Mouse (Mus musculus) skeletal muscle tissue, adult 2 months (tissue): ENCODE data around the gene Trim63.
A peak's percentile ranks its signal among the peaks of the same experiment; 100 is the strongest.

Experiments used
- DNase-seq: peaks from one replicate; pipeline ENCODE4 v3.0.0-alpha.2; 2012; ENCODE audit warnings: low read depth, low spot score

Gene Trim63

DNA sequence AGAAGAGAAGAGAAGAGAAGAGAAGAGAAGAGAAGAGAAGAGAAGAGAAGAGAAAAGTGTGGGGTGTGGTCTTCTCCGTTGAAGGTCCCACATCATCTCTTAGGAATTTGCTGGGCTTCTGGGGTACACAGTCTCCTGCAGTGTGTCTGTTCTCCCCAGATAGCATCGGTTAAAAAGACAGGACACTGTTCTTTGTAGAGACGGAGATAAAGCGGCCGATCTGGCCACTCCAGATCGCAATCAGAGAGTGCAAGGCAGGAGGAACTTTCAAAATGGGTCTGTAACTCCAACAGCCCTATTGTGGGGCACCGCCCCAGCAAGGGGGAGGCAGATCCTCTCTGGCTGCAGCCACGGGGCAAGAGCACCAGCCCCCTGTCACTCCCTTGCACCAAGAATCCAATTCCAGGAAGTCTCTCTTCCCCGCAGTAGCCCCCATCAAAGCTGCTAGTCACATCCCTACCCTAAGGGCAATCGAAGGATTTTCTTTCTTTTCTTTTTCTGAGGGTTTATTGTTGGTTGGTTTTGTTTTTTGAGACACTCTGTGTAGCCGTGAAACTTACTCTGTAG is 27.4 kb downstream of the Trim63 start:
- no peak for DNase-seq

DNA sequence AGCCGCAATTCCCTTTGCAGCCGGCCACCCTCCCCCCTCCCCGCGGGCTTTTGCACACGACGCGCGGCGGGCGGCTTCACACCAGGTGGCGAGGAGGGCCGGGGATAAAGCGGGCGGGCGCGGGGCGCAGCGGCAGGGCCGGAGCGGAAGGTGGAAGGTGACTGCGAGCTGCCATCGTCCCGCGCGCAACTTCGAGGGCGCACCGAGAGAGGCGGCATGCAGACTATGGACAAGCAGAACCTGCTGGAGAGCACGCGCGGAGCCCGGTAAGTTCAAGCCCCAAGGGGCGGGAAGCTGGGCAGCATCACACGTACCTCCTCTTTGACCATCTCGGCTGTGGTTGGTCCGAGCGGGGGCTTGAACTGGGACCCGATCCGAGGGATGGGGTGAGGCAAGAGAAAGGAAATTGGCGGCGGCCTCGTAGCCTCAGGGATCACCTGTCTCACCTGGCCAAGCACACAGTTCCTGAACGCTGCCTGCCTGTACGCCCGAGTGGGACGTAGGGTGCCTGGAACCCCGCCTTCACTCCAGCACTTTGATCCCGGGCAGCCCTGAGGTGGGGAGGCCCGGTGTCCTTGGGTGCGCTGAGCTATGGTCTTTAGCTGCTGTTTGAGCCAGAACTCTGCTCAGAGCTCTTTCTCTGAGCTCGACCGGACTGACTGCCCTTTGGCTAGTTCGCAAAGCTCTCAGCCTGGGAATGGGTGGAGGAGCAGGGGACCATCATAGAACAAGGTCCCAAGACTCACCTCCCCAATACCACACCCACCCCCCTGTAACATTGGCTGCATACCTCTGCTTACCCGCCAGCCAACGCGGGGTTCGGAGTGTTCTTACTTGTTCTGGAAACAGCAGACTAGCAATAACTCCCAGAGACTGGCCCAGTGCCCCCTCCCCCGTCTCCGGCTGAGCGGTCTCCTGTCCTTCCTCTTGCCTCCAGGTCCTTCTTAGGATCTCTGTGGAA is 28.4 kb downstream of the Trim63 start, which contains the start of gene Slc30a2:
TSS of gene Slc30a2 (plus strand) at position 111 of the 961 bp plus-strand sequence.
- no peak for DNase-seq

DNA sequence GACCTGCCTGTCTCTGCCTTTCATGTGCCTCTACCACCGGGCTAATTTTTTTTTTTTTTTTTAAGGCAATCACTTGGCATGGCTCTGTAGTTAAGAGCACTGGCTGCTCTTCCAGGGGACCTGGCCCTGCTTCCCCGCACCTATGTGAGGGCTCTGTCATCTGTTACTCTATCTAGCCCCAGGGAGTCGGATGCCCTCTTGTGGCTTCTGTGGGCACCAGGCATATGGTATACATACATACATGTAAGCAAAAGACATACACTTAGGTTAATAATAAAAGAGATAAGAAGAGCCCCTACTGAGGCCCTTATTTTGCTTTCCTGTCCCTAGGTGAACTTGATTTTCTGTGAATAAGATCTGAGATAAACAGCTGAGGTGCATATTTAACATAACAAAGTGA is 29.7 kb downstream of the Trim63 start:
- no peak for DNase-seq

DNA sequence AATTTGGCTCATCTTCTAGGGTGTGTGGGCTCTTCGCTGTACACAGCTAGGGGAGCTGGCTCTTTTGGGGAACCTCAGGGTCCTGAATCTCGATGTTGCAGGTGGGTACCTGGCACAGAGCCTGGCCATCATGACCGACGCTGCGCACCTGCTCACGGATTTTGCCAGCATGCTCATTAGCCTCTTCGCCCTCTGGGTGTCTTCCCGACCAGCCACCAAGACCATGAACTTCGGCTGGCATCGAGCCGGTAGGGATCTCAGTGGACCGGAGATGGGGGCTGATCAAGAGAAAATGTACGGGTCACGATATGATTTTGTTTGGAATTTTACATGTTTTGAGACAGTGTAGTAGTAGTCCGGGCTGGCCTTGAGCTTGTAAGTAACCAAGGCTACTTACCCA is 30.9 kb downstream of the Trim63 start:
- DNase-seq, result no peak

DNA sequence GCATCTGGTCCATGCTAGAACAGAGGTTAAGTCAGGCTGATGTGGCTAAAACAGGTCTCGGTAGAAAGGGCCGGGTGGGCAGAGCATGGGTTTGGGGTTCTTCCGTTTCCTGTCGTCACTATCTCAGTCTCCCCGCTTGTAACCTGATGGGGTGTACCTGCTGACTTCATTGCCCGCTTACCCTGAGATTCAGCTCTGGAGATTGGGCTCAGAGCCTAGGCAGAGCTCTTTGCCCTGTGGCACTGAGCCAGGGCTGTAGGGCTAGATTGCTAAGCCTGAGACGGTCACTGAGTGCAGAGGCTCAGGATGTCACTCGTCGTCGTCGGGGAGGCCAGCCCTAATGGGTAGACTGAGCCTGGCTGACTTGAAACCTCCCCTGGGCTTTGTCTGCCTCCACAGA is 33.2 kb downstream of the Trim63 start:
- peak; percentile 58 for DNase-seq

DNA sequence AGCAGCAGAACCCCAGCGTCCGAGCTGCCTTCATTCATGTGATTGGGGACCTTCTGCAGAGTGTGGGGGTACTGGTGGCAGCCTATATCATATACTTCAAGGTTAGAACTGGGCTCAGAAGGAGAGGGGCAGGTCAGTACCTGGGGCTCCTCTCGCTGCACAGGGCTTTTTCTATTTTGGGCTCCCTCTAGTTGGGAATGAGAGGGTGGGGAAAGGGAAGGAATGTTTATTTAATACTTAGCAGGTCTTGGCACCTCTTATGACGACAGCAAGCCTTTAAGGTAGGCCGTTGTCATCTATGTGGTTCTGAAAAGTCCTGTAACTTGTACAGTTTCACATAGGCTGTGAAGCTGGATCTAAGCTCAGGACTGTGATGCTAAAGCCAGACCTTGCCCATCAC is 33.6 kb downstream of the Trim63 start:
- no peak for DNase-seq

DNA sequence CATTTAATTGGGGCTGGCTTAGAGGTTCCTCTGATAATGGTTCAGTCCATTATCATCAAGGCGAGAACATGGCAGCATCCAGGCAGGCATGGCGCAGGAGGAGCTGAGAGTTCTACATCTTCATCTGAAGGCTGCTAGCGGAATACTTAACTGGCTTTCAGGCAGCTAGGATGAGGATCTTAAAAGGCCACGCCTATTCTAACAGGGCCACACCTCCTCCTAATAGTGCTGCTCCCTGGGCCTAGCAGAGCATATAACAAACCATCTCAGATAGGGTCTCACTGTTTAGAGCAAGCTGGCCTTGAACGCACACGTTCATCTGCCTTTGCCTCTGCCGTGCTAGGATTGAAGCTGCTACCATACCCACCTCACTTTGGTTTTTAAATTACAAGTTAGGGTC is 34.9 kb downstream of the Trim63 start:
- no peak for DNase-seq

DNA sequence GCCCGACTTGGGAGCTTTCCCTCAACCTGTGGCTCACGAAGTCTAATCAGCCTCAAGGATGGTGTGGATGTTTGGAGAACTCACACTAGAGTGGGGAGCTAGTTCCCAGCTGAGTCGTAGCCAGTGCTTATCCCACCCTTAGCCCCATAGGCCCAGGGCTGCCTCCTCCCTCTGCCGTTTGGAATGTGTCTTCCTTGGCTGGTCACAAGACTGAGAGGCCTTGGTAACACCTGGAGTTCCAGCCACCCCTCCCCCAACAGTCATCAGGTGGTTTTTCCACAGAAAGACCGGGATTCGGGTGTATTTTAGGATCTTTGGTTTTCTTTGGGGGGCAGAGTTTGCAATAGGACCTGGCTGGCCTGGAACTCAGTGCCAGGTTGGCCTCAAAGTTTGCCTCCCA is 35.7 kb downstream of the Trim63 start:
- DNase-seq, result no peak

DNA sequence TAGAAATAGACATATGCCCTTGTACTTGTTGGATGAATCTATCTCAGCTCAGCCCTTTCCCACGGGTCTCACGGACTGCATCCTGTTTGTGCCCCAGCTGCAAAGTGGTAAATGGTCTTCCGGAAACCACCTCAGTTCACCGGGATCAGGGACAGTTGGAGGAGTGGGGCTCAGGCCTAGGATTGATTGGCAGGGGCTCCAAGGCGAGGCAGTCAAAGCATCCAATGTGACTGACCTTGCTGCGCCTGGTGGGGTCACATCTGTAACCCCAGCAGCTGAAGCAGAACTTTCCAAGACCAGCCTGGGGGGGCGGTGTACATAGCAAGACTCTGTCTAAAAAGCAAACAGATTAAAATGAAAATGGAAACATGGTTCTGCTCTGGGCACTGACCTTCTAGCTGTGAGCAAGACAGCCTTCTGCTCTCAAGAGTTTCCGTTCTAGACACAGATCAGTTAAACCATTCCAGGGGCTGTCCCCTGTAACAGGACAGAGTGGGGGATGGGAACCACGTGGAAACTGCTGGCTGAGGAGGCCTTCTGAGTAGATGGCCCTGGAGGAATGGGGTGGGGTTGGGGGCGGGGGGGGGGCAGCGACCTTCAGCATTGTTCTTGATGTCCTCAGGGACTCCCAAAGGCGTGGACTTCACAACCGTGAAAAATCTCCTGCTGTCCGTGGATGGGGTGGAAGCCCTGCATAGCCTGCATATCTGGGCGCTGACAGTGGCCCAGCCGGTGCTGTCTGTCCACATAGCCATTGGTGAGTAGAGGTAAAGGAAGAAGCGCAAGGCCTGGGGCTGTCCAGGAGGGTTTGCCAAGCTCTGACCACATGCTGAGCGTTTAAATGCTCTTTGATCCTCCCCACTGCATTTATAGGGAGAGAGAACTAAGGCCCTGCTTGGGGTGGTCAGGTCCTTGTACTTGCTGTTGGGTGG is 36.7 kb downstream of the Trim63 start:
- no peak for DNase-seq

DNA sequence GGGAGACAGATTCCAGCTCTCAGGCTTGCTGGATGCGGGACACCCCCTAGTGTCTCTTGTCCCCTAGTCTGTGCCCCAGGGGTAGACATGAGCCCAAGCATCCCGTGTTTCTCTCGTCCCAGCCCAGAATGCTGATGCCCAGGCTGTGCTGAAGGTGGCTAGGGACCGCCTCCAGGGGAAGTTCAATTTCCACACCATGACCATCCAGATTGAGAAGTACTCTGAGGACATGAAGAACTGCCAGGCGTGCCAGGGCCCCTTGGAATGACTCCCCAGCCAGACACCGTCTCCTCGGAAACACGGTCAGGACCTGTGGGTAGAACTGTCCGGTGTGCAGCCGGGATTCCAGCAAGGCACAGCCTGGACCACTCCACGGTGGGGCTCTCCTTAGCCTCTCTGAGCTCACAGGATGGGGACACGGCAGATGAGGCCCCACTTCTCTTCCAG is 37.4 kb downstream of the Trim63 start:
- peak; percentile 60 for DNase-seq

DNA sequence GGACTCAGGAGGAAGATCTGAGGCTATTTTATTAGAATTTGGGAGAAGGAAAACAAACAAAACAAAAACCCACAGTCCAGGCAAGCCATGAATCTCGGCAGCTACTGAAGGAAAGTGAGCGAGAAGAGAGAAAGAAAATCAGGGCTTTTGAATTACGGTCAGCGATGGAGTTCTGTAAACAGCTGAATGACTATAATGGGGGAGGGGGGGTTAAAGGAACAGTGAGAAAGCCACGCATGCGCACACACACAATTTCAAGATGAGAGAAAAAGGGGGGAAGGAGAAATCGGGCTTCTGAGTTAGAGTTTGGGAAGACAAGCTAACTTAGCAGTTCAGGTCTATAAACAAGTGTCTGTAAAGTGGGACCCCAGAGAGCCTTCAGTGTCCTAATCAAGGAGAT is 38.0 kb downstream of the Trim63 start:
- no peak for DNase-seq

DNA sequence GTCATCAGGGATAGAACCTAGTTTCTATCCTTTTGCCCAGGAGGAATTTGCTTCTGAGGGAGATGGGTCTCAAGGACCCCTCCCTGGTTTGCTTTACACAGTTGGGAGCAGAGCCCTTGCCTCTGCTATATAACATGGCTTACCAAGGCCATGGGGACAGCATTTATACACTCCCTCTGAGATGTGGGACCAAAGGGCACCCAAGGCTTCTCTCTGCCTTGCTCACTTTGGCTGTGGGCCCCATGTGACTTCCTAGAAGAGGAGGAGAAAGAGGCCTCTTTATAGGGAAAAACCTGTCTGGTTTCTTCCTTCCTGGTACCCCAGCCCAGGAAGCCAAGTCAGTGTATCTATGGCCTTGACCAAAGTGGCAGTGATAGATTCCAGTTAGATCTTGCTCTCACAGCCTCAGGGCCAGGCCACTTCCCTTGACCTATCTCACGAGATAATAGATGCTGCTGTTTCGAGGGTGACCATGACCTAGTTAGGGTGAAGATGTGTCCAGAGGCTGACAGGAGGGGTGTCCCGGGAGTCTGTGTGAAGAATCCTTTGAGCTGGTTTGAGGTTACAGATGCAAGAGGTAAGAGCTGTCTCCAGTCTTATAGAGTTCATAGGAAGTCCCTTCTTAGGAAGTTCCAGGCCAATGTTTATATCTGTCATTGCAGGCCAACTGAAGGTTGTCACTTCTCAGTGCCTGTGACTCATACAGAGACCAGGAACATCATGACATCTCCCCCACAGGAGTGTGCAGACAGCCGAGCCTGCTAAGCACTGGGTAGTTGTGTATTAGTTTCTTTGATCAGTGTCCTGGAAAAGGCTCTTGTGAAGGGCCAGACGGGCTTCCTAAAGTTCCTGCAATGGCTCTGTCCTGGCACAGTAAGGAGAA is 38.8 kb downstream of the Trim63 start:
- DNase-seq, result no peak

DNA sequence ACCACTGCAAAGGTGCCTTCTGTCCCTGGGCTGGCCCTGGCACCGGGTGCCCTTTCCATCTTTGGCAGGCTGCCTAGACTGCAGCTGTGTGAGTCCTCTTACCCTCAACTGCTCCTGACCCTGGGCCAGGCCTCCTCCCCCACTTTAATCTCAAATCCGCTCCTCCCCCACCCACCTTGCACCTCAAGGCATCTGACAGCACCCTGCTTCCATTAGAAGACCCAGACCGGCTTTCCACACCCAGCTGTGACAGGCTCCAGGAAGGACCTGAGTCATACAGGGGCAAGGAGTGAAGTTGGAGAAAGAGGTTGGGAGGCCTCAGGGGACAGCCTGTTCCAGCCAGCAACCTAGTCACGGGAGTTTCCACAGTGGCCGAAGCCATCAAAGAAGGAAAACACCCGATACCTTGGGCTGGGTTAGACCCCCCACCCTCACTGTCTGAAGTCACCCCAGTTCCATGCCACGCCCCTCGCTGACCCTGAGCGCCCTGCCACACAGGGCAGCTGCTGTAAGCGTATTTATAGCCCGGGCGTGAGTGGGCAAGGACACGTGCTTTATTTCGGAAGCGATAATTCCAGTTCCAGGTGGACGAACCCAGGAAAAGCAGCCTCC is 41.0 kb downstream of the Trim63 start:
- DNase-seq, result peak; percentile 94

DNA sequence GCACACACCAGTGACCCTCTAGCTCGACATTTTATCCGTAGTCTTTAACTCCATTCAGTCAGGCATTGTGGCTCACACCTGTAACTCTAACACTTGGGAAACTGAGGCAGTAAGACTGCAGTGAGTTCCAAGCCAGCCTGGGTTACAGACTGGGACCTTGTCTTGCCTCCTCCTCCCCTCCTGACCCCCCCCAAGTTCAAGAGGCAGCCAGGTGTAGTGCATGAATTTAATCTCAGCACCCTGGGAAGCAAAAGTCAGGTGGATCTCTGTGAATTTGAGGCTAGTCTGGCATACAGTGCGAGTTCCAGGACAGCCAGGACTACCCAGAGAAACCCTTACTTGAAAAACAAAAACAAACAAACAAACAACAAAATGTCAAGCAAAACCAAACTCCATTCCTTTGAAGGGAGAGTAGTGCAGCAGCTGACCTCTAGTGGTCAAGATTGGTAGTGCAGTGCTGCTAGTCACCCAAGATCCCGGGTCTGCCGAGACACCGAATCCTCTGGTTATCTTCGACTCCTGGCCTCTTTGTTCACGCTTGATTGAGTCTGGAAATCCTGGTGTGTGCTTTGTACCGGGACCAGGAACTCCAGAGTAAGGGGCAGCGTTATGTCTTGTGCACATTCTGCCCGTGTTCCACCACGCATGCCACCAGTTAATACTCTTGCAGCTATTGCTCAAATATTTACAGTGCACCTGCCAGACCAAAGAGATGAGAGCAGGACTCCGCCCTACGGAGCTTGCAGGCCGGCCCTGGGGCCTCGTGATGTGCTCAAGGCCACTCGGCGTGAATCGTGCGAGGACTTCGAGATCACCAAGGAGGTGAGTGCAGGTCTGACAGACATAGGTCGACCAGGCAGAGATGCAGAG is 41.9 kb downstream of the Trim63 start:
- DNase-seq, result peak; percentile 74

DNA sequence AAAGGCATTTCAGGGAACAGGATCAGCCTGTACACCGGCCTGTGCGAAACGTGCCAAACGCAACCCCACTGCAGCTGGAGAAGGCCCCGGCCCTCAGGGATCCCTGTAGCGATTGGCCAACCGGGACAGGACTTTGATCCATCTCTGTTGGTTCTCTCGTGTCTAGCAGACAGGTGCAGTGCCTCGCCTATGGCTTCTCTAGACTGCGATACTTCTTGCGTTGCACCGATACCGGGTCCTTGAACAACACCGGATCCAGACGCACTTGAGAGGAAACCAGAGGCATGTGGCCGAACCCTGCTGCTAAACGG is 42.5 kb downstream of the Trim63 start:
- DNase-seq, result no peak

DNA sequence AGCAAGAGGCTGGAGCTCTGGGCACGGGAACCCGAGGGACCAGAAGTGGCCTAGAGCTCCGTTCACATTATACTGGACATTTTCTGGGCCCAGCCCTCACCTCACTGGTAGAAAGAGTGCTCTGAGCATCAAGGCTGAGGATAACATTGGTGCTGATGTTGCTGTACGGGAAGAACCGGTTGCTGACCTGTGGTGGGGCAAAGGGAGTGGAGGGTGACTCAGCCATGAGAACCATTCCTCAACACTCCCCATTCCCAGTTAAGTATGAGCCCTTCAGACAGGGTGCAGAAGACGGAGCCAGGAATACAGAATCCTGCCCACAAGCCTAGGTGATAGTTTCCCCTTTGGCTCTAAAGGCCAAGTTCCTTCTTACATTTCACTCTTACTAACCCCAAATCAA is 44.7 kb downstream of the Trim63 start:
- no peak for DNase-seq

DNA sequence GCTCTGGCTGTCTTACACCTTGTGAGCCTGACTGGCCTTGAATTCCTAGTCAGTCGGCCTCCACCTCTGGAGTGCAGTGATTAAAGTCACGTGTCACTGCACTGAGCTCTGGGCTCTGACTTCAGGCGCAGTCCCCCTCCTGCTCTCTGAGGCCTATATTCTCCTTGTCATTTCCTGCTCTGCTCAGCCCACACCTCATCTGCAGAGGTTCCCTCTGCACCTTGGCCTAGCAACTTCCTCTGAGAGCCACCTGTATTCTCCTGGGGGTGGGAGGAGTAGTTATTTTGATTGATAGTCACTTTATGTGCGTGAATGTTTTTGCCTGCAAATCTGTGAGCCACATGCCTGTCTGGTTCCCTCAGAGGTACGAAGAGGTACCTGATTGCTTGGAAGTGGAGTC is 46.3 kb downstream of the Trim63 start:
- no peak for DNase-seq

DNA sequence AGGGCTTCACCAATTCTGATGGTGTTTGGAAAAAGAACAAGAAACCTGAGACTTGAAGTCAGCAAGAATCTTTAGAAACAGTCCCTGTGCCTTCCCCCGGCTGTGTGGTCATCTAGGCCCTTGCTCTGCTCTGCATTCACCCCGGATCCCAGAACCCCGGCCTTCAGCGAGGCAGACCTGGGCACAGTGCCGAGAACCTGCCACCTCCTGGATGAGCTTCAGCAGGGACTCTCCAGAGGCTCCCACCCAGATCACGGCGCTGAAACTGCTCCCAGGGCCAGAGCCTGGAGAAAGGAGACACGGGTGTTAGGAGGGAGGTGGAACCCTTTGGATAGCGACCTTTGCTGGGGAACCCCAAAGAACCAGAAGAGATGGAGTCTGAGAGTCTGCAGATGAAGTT is 47.2 kb downstream of the Trim63 start:
- no peak for DNase-seq

DNA sequence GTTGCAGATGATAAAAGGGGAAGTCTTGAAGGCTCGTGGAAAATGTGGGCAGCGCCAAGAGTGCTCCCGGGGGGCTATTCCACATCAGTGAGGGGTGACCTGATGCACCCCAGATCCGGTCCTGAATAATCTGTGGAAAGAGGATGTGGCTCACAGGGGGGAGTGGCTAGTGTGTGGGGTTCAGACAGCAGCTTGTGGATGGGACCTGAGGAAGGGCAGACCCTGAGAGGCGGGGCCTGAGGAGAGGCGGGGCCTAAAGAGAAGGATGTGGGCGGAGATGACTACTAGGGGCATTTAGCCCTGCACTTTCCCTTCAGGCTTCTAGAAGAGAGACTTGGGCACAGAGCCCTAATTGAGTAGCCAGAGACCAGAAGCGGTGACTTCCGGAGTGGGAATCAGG is 47.7 kb downstream of the Trim63 start:
- no peak for DNase-seq

DNA sequence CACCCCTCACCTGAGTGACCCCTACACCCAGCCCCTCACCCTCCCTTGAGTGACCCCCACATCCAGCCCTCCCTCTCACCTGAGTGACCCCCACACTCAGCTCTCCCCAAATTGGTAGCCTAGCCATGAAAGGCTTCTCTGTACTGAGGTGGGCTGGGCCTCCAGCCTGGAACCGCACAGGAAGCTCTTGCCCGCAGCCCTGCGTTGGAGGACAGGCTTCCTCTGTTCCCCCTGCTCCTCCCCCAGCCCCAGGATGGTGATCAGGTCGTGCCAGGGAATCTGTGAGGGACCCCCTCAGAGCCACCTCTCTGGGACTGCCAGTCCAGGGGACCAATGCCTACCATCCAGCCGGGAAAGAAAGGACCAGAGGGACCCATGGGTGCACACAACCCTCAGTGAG is 50.4 kb downstream of the Trim63 start:
- DNase-seq, result no peak
